Mouse (Mus musculus) layer of hippocampus, adult 9-10 months (tissue): Measurements from ENCODE around the gene Otop3.

ENCODE experiments used
- DNase-seq: peaks from one replicate; pipeline ENCODE4 v3.0.0; 2022; ENCODE audit warnings: low spot score

The Otop3 gene

GRCm38 (mm10) chr11:115334531-115334930, at the start of gene Otop3:
TSS of gene Otop3 (plus strand) at chr11:115334731.
- no peak for DNase-seq

GRCm38 (mm10) chr11:115285282-115285681, 49.2 kb upstream of the Otop3 start:
- DNase-seq: no peak

- DNase-seq: no peak
Observed at GRCm38 (mm10) chr11:115286201-115286993, 48.1 kb upstream of the Otop3 start.

DNA sequence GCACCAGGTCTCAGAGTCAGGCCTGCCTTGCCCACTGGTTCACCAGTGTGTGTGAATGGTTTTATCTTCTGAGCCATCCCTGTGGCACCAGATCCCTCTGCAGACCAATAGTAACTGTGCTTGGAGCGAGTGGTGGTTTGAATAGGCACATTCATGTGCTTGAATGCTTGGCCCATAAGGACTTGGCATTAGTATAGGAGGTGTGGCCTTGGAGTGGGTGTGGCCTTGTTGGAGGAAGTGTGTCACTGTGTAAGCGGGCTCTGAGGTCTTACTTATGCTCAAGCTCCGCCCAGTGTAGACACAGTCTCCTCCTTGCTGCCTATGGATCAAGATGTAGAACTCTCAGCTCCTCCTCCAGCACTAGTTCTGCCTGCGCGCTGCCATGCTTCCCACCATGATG, 47.1 kb upstream of the Otop3 start:
- DNase-seq: no peak

DNA sequence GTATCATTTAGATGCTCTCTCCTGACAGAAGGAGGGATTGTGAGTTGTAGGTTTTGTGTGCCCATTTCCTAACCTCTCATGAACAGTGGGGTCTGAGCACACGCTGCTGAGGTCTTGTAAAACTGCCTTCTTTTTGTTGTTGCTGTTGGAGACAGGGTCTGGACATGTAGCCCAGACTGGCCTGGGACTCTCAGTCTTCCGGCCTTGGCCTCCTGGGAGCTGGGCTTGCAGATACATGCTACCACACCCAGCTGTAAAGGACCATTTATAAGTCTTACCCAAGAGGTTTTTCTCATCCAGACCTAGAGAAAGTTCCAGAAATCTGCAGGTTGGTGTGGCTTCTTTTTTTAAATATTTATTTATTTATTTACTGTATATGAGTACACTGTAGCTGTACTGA, 46.2 kb upstream of the Otop3 start:
- no peak for DNase-seq

DNA sequence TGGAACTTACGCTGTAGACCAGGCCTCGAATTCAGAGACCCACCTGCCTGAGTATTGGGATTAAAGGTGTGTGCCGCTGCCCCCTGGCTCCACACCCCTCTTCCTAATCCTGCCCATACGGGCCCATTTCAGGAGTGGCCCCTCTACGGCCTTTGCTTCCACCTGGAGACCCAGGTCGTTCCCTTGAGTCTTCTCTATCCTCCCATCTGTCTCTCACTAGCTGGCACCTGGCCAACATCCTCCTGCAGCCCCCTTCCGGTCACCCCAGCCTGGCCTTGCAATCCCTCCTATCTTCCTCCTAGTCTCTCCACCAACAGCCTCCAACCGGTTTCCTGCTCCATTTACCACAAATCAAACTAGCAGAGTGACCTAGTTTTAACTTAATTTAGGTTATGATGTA, 44.6 kb upstream of the Otop3 start:
- DNase-seq: no peak

DNA sequence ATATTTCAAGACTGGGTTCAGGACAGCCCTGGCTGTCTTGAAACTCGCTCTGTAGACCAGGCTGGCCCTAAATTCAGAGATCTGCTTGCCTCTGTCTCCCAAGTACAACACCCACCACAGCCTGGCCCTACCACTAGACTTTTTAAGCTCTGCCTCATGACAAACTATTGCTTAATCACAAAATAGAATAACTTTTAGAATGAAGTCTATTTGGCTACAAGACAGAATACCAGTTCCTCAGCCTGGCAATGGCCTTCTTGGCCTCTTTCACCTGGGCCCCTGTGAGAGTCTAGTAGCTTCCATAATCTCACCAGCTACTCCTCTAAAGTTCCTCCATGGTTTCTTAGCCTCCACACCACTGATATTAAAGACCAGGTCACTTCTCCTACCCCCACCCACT, 44.2 kb upstream of the Otop3 start:
- DNase-seq: no peak

- no peak for DNase-seq
Observed at GRCm38 (mm10) chr11:115290919-115291318, 43.6 kb upstream of the Otop3 start.

DNA sequence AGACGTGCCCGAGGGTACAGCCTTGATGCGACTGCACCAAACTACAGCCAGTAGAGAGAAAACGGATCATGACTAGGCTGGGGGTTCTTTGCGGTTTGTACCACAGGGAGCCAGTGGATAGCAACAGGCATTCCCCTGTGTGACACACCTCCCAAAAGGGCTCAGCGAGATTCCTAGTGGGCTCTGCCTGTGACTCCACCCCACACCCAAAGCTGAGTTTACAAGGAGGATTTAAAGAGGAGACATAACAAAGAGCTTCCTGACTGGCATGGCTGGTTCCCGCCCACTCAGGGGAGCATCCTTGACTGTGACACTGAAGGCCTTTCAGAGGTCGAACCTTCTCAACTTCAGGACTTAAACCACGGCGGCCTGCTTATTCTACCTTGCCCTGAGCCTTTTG, 43.0 kb upstream of the Otop3 start:
- DNase-seq: no peak

- DNase-seq: no peak
Observed at GRCm38 (mm10) chr11:115292631-115293375, 41.7 kb upstream of the Otop3 start.

DNA sequence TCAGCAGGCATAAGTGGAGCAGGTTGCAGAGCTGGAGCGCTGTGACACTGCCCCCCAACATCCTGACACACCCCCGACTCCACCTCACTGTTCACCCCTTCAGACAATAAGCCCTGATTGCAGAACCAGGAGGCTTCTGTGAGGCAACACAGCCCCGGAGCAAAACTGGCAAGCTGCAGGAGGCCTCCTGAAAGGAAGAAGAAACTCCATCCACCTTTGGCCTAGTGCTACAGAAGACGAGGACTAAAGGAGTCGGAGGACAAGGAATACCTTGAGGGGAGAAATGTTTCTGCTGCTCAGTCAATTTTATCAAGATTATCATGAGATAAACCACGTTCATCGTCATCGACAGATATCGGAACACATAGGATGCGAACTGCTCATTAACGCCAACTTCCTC, 38.6 kb upstream of the Otop3 start:
- DNase-seq: no peak

DNA sequence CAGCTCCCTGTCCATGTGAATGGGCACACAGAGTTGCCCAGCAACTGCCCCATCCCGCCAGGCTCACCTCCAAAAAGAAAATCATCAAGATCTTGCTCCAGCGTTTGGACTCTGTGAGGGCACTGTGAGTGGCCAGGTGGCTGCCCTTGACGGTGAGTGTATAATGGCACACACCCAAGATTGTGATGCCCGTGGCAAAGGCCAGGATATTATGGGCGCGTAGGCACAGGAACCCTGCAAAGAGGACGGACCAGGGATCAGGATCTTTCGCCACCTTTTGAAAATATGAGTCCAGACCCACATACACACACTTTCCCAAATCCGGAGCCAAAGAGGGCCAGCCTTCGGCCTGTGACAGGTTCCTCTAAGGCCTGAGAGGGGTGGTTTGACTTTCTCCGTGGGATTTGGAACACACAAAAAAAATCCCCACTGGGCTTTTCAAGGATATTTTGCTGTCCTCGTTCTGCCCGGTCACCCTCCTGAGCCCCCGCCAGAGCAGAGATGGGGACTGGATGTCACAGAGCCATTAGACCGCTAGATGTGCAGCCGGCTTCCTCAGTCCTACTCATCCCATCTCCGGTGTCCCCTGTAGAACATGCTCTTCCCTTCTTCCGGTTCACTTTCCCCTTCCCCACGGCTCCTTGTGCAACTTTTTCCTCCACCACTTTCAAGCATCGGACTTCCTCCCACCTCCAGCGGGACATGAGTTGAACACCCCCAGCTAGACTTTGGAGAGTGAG, 37.9 kb upstream of the Otop3 start:
- DNase-seq: no peak

DNA sequence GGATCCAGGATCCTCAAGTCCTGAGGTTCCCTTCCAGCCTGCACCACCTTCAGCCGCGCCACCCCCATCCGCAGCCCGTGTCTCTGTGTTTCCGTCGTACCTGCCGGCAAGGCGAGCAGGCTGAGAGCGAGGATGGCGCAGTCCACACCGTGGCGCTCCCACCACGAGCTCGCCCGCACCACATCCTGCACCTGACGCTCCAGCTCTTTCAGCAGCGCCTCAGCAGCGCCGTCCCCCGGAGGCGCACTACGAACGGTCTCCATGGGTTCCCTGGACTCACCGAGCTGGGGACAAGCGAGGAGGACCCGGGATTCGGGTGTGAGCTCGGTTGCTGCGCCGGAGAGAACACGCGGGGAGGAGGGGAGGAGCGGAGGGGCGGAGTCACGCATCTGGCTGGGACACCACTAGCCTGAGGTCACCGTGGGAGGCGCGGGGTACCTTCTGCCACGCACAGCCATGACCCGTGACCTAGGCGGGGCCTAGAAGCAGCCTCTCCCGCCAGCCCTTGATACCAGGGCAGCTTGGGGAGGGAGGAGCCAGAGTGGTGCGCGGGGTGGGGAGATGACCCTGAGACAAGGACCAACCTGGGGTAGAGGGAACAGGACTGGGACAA, 37.2 kb upstream of the Otop3 start, which contains the start of gene Fads6:
Fads6 (minus strand) TSS at position 450 of the 613 bp plus-strand sequence.
- DNase-seq: no peak

DNA sequence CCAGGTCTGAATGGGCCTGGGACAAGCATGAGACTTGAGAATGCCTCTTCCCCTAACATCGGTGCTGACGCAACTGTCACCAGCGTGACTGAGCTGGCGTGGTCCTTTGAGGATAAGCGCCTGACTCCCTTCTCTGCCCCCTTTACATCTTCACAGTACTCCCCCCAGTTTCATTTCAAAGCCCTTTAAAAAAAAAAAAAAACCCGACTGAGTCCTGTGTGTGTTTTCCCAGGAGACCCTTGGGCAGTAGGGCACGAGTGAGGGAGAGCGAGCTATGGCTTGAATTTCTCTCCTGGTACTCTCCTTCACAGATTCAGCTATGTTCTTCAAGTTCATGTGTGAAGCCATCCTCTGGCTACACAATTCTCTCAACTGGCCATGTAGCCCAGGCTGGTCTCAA, 36.4 kb upstream of the Otop3 start:
- no peak for DNase-seq

DNA sequence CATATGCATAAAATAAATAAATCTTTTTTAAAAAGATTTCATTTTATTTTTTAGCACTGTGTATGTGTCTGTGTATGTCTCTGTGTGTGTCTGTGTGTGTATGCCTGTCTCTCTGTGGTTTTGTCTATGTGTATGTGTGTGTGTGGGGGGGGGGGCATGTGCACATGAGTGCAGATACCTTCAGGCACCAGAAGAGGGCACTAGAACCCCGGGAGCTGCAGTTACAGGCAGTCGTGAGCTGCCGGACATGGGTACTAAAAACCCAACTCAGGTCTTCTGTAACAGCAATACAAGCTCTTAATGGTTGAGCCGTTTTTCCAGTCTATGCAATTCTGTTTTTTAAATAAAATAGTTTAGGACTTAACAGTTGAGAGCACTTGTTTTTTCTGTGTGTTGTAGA, 33.8 kb upstream of the Otop3 start:
- no peak for DNase-seq

GRCm38 (mm10) chr11:115301351-115301750, 33.2 kb upstream of the Otop3 start:
- DNase-seq: no peak

- no peak for DNase-seq
Observed at GRCm38 (mm10) chr11:115303167-115303566, 31.4 kb upstream of the Otop3 start.

DNA sequence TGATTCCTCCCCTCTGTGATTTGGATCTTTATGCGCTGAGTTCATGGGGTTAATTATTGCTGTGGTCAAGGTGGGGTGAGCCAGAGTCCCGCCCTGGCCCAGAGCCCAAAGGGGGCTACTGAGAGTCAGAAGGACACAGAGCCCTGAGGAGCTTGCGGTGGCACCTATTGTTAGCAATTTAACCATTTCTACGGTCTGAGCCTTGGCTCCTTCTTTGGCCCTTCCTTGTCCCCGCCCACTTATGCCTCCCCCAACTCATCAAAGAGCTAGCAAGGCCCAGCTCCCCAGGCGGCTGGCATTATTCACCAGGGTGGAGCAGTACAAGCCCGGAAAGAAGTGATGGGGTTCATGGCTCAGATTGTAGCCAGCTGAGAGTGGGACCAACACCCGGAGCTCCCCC, 27.7 kb upstream of the Otop3 start, which contains the start of gene Otop2:
Otop2 (plus strand) TSS at position 301 of the 400 bp plus-strand sequence.
- DNase-seq: no peak

DNA sequence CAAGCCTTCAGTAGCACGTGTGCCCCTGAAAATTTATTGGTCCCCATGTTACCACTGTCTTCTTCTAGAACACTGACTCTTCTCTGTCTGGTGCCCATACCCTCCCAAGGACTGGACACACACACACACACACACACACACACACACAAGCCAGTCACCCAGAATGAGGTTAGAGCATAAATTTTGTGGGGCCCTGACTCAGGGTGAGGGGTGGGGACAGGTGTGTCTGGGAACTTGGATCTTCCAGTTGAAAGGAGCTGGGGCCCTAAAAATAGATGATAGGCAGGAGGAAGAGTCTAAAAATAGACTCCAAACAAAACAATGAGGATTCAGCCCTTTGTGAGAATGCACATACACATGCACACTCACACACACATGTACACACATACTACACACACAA, 25.8 kb upstream of the Otop3 start:
- DNase-seq: no peak

DNA sequence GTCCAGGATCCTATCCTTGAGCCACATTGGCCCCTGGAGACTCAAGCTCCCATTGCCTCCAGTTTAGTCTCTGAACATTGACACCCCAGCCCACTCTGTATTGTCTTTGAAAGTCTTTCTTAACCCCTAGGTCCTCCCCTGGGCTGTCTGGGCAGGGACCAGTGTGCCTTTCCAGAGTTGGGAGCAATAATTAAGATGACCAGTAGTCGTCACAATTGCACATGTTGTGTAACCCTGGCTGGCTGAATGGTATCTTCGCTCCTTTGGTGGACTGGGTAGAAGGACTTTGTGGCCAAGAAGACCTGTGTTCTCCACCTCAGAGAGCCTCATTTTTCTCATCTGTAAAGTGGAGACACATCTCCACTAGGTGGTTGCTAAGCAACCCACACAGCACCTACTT, 20.3 kb upstream of the Otop3 start:
- no peak for DNase-seq

- DNase-seq: no peak
Observed at GRCm38 (mm10) chr11:115317204-115317603, 17.3 kb upstream of the Otop3 start.
